Mouse (Mus musculus) G1E (cell line): ENCODE results near the gene Asic2. TPM values are rescaled to one million over a fixed set of nuclear protein-coding genes. Genes with fewer than 3 reads are reported as not detected.

ENCODE experiments used
- ATAC-seq: 2 replicates; pipeline ENCODE4 v1.8.0; 2016; ENCODE audit warnings: mild to moderate bottlenecking; ENCODE audit not compliant: insufficient number of reproducible peaks, poor library complexity, low FRiP score, severe bottlenecking; ENCODE audit errors: extremely low read depth
- DNase-seq: peaks from one replicate; pipeline ENCODE4 v3.0.0; 2012; ENCODE audit warnings: low spot score
- H3K27me3 ChIP-seq: 2 replicates; pipeline ENCODE4 v1.6.1; 2012; ENCODE audit warnings: mild to moderate bottlenecking, low read length, inconsistent platforms; ENCODE audit not compliant: insufficient read depth
- H3K36me3 ChIP-seq: replicated peaks from 2 replicates; pipeline ENCODE3; 2012; ENCODE audit warnings: mild to moderate bottlenecking, inconsistent platforms
- H3K4me1 ChIP-seq: 2 replicates; pipeline ENCODE4 v1.6.1; 2012; ENCODE audit warnings: low read depth, low read length, inconsistent platforms, mixed read lengths; ENCODE audit not compliant: insufficient read depth
- H3K4me3 ChIP-seq: 2 replicates; pipeline ENCODE4 v1.5.1; 2012; ENCODE audit warnings: low read depth, mild to moderate bottlenecking, inconsistent platforms, low read length, moderate library complexity, mixed read lengths
- H3K9me3 ChIP-seq: replicated peaks from 2 replicates; pipeline ENCODE4 v1.6.1; 2012; ENCODE audit warnings: inconsistent platforms
- CTCF ChIP-seq: IDR thresholded peaks from 2 replicates; pipeline ENCODE4 v1.5.1; 2012; ENCODE audit warnings: low read depth, low read length, inconsistent platforms, mixed read lengths
- GATA1 ChIP-seq: IDR thresholded peaks from 2 replicates; pipeline ENCODE4 v1.6.1; 2012; ENCODE audit warnings: borderline replicate concordance, low read length, inconsistent platforms, mixed read lengths
- GATA2 ChIP-seq: IDR thresholded peaks from 2 replicates; pipeline ENCODE4 v1.6.1; 2012; ENCODE audit warnings: low read depth, low read length, inconsistent platforms, borderline replicate concordance
- POLR2AphosphoS5 ChIP-seq: IDR thresholded peaks from 2 replicates; pipeline ENCODE4 v1.6.1; 2012; ENCODE audit warnings: low read depth, low read length, inconsistent platforms; ENCODE audit not compliant: insufficient replicate concordance
- TAL1 ChIP-seq: conservative IDR thresholded peaks from 2 replicates; pipeline ENCODE4 v1.6.1; 2012; ENCODE audit warnings: low read depth, low read length, inconsistent platforms, mixed read lengths
- polyA plus RNA-seq: library from polyadenylated mRNA; stranded (reverse); fragments of >175 nt; gene quantifications from 2 replicates; pipeline ENCODE4 v1.2.3, GENCODE M21; 2012
- total RNA-seq, 2 experiments: library from RNA; stranded (forward) in 1 of 2; stranded (reverse) in 1 of 2; fragments of 200-1000 nt in 1 of 2; fragments of >200 nt in 1 of 2; fragmentation: Nextera tagmentation in 1 of 2; gene quantifications; 2 replicates each; pipeline ENCODE4 v1.2.3; 2014 to 2017

The Asic2 gene
- total and polyA plus RNA-seq, 3 experiments = 0.16 TPM; not detected in 2

DNA sequence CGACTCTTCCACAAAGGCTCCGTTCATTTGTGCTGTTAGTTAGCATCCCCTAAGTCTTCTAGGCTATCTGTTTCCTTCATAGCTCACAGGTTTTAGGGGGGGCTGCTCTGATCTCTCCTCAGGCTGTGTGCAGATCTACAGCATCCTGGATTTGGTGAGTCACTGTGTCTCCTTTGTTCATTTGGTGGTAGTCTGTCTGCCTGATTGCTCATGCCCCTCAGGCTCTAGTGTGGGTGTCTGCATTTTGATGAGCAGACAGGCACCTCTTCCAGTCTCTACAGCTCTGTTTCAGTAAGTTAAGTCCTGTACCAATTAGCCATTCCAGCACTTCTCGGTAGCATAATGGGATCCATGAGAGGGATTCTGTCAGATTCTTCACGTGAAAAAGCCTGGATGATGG, 129.8 kb downstream of the Asic2 start:
- no peak for ATAC-seq
- DNase-seq = no peak
- H3K36me3 ChIP-seq = no peaks in the 10 kb centered on the region
- H3K4me1 ChIP-seq = no peaks in the 10 kb centered on the region
- no peak overlapping the region for H3K4me3 ChIP-seq
- TF ChIP-seq GATA1 (no peak), TAL1 (no peak), GATA2 (no peak), CTCF (no peak), POLR2AphosphoS5 (no peak)
- H3K27me3 ChIP-seq = no peaks in the 10 kb centered on the region
- H3K9me3 ChIP-seq = peaks cover 19% of the 10 kb centered on the region

DNA sequence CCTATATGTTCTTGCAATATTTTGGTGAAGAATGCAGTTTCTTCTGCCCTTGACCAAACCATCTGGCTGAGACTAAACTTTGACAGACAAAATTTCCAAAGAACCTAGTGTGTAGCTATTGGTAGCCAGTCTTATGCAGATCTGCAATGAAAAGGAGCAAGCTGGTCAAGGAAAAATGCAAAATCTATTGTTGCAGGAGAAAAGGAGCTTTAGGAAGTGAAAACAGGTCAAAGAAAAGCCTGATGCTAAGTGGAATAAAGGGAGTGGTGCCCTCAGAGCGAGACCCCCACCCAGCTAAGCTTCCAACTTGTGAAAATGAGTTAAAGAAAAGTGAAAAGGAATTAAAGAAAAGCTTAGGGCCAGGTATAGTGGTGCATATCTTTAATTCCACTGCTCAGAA, 135.9 kb downstream of the Asic2 start:
- no peak overlapping the region for H3K4me3 ChIP-seq
- DNase-seq (no peak), ATAC-seq (no peak)
- no peaks in the 10 kb centered on the region for H3K4me1 ChIP-seq
- no peaks in the 10 kb centered on the region for H3K27me3 ChIP-seq
- peaks cover 29% of the 10 kb centered on the region for H3K9me3 ChIP-seq
- no peaks in the 10 kb centered on the region for H3K36me3 ChIP-seq
- TF ChIP-seq TAL1 (no peak), GATA1 (no peak), GATA2 (no peak), CTCF (no peak), POLR2AphosphoS5 (no peak)

DNA sequence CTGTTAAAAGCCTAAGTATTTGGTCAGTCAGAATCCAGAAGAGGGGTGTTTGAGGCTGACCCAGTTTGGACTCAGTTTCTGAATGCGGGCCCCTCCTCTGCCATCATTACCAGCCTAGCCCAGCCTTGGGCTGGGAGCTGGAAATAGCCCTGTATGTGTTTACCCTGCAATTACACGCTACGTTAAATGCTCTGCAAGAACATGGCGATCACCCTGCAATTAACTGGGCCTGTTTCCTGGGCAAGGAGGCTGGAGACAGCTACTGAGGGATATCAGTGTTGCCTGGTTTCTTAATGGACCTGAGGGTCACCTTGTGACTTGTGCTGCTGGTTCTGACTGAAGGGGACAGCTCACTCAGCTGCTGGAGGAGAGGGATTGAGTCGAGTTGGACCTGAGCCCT, 151.7 kb downstream of the Asic2 start:
- no peaks in the 10 kb centered on the region for H3K27me3 ChIP-seq
- TF ChIP-seq GATA1 (no peak), TAL1 (no peak), CTCF (no peak), GATA2 (no peak)
- no peaks in the 10 kb centered on the region for H3K4me1 ChIP-seq
- H3K4me3 ChIP-seq = no peak overlapping the region
- ATAC-seq = no peak
- no peaks in the 10 kb centered on the region for H3K36me3 ChIP-seq
- no peak for DNase-seq
- H3K9me3 ChIP-seq = peaks cover 57% of the 10 kb centered on the region

DNA sequence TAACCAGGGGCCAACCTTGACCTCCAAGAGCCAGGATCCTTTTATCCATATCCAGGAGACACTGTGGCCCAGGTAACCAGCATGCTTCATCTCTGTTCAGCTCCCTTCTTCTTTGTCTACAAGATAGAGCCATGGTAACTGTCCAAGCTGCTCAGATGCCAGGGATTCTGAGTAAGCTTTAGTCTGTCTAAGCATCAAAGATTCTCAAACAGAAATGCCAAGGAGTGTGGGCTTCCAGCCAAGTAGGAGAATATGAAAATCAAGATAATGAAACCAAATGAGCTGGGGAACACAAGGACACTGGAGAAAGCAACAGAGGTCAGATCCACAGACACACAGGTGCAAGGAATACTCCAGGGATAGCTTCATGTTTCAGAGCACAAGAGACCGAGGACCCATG, 153.4 kb downstream of the Asic2 start:
- Histone ChIP-seq H3K4me3 (no peak overlapping the region), H3K4me1 (no peaks in the 10 kb centered on the region), H3K9me3 (peaks cover 57% of the 10 kb centered on the region), H3K27me3 (no peaks in the 10 kb centered on the region), H3K36me3 (no peaks in the 10 kb centered on the region)
- DNase-seq = no peak
- ATAC-seq = no peak
- TF ChIP-seq GATA2 (no peak), CTCF (no peak), TAL1 (no peak), GATA1 (no peak), POLR2AphosphoS5 (no peak)

DNA sequence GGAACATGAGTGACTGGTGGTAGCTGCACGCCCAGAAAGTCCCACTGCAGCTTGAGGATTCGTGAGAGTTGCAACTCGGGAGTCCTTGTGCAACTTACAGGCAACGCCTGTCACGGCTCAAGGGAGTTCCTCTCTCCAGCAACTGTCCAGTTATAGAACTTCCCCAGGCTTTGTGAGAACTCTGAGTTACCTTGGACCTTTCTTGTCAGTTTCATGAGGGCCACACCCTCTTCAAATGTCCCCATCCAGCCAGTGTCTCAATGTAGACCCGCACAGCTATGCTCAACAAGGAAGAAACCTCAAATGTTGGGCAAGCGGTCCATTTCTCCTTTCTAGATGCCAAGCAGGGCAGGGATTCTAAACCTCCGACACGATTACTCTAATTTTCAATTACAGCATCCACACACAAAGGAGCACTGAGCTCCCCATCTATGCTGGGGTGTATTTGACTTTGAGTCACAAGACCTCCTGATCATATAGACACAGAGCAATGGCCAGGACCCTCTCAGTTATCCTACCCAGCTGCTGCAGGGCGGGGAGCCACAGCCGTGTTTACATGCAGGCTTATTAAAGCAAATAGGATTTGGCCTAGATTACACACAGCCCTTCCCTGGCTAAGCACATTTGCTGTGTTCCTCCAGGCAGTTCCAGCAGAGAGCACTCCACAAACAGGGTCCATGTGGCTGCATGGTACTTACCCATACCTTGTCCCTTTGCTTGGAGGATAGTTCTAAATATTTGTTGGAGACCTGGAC, 161.2 kb downstream of the Asic2 start:
- no peaks in the 10 kb centered on the region for H3K27me3 ChIP-seq
- ATAC-seq = no peak; the same call in 1 of the 2 replicates
- TF ChIP-seq GATA2 = no peak

DNA sequence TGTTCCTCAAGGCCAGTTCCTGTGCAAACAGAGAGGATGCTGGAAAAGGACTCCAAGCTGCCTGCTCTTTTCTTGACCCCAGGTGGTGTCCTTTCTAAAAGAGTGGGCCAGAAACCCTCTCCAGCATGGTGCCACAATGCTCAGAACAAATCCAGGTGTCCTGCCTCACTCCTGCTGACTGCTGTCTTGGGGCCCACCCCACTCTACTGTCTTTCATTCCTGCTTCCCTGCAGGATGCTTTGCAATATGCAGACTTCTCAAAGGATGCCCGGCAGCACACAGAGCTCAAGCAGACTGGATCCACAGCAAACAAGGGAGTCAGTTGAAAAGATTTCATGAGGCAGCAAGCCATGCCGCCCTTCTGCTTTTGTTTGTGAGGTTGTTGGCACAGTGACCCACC, 164.7 kb downstream of the Asic2 start:
- no peak for ATAC-seq
- Histone ChIP-seq H3K9me3 (peaks cover 75% of the 10 kb centered on the region), H3K4me3 (no peak overlapping the region), H3K4me1 (no peaks in the 10 kb centered on the region), H3K36me3 (no peaks in the 10 kb centered on the region), H3K27me3 (no peaks in the 10 kb centered on the region)
- TF ChIP-seq GATA1 = no peak
- no peak for TF ChIP-seq POLR2AphosphoS5
- no peak for TF ChIP-seq GATA2
- no peak for TF ChIP-seq CTCF
- DNase-seq = no peak

More for the DNA sequence above, 161.2 kb downstream of the Asic2 start:
- H3K4me3 ChIP-seq = no peak overlapping the region
- no peaks in the 10 kb centered on the region for H3K36me3 ChIP-seq
- H3K9me3 ChIP-seq = peaks cover 66% of the 10 kb centered on the region
- DNase-seq = no peak
- H3K4me1 ChIP-seq = no peaks in the 10 kb centered on the region

DNA sequence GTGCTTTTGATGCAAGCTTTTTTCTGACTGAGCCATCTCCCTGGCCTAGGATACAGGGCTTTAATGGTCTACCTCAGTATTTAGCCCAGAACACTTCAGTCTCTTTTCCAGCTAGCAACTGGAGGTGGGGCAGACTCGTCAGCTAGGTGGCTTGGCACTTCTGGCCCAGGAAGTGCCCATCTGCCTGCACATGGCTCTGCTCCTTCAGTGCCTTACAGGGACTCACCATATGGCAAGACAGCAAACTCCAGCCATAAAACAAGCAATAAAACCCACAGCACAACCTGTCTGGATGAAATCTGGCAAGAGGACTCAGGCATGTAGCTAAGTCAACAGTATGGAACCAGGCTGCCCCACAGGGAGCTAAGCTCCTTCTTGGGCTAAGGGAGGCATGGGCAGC, 165.6 kb downstream of the Asic2 start:
- Histone ChIP-seq H3K4me3 (no peak overlapping the region), H3K9me3 (peaks cover 78% of the 10 kb centered on the region), H3K27me3 (no peaks in the 10 kb centered on the region), H3K36me3 (no peaks in the 10 kb centered on the region), H3K4me1 (no peaks in the 10 kb centered on the region)
- TF ChIP-seq GATA1 = no peak
- TF ChIP-seq CTCF = no peak
- TF ChIP-seq GATA2 = no peak
- no peak for TF ChIP-seq POLR2AphosphoS5
- TF ChIP-seq TAL1 = no peak
- ATAC-seq (no peak), DNase-seq (no peak)
